Mouse (Mus musculus): ENCODE measurements around the gene Jsrp1. TPM values are rescaled to one million over a fixed set of nuclear protein-coding genes. Genes with fewer than 3 reads are reported as not detected.

Jsrp1 gene
- polyA plus RNA-seq, 1 experiment from 2014 or later, result 0.38 TPM

DNA sequence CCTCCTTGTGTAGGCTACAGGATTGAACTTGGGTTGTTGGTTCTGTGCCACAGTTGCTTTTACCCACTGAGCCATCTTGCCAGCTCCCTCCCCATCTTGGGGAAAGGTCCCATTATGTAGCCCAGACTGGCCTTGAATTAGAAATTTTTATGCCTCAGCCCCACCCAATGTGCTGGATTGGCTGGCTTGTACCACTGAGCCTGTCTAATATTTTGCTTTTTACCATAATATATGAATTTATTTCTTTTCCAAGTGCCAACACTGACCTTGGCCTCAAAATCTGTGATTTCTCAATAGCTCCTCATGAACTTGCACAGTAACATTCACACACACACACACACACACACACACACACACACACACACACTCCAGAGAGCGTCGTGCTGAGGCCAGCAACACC lies 47.6 kb downstream of the Jsrp1 start:
- Histone ChIP-seq H3K27ac (ENCODE audit: low read depth, low read length) (no peak overlapping the region), H3K4me3 (ENCODE audit: low read depth, low read length) (no peak overlapping the region), H3K9ac (ENCODE audit: low read length) (no peak overlapping the region), H3K9me3 (ENCODE audit: control insufficient read depth, low read length) (no peaks in the 10 kb centered on the region), H3K27me3 (ENCODE audit: control insufficient read depth, insufficient read depth, low read length) (no peaks in the 10 kb centered on the region), H3K36me3 (ENCODE audit: control insufficient read depth, insufficient read depth, low read length) (peaks cover 13% of the 10 kb centered on the region; the same call in 1 of the 2 replicates), H3K4me1 (ENCODE audit: control insufficient read depth, insufficient read depth, low read length) (no peaks in the 10 kb centered on the region), H3K4me2 (no peak overlapping the region)
- DNase-seq (ENCODE audit: low spot score, missing footprints), result no peak
- 90% methylated on average over 2 of the region's 2 CpGs for WGBS
- no peak for ATAC-seq (ENCODE audit: low FRiP score)

DNA sequence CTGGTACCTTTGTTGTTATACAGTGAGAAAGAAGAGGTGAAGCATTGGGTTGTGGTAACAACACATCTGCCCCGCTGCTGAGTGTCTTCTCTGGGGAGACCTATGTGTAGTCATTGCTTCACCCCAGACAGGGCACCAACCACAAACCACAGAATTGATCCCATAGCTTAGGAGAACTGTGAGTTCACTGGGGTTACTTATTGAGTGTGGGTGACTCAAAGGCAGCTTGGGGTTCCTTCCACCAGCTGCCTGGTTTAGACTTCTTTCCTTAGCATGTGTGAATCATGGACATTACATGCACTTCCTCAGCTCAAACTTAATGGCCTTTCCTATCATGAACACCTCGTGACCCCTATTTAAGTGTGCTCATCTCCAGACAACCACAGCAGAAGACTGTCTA lies 49.8 kb downstream of the Jsrp1 start:
- ATAC-seq (ENCODE audit: low FRiP score), result no peak
- H3K36me3 ChIP-seq (ENCODE audit: control insufficient read depth, insufficient read depth, low read length), result 0 out of 2 replicates have a peak, but pooled peaks cover 5% of the 10 kb centered on the region
- no peak overlapping the region for H3K4me3 ChIP-seq (ENCODE audit: low read depth, low read length)
- WGBS, result 85% methylated on average over 2 of the region's 2 CpGs
- H3K4me2 ChIP-seq, result no peak overlapping the region
- no peaks in the 10 kb centered on the region for H3K4me1 ChIP-seq (ENCODE audit: control insufficient read depth, insufficient read depth, low read length)
- H3K27ac ChIP-seq (ENCODE audit: low read depth, low read length), result no peak overlapping the region
- no peaks in the 10 kb centered on the region for H3K9me3 ChIP-seq (ENCODE audit: control insufficient read depth, low read length)
- no peak overlapping the region for H3K9ac ChIP-seq (ENCODE audit: low read length)
- no peaks in the 10 kb centered on the region for H3K27me3 ChIP-seq (ENCODE audit: control insufficient read depth, insufficient read depth, low read length)
- no peak for DNase-seq (ENCODE audit: low spot score, missing footprints)

DNA sequence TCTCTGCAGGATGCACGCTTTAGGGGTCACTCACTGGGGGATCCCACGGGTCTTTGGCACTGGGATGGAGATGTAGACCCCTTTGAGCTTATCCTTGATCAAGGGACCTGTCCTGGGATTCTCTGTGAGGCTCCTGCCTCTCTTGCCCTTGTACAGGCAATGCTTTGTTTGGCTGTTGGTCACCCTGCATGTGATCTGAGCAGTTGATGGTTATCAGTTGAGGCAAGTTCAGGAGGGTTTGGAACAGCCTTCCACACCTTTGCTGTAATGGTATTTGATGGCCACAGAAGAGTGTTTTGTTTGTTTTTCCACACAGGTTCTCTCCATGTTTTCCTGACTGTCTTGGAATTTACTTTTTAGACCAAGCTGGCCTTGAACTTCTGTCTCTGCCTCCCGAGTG lies 51.5 kb downstream of the Jsrp1 start:
- no peaks in the 10 kb centered on the region for H3K27me3 ChIP-seq (ENCODE audit: control insufficient read depth, insufficient read depth, low read length)
- H3K4me2 ChIP-seq, result no peak overlapping the region
- H3K4me1 ChIP-seq (ENCODE audit: control insufficient read depth, insufficient read depth, low read length), result peaks cover 10% of the 10 kb centered on the region
- ATAC-seq (ENCODE audit: low FRiP score), result no peak
- H3K9ac ChIP-seq (ENCODE audit: low read length), result no peak overlapping the region
- H3K4me3 ChIP-seq (ENCODE audit: low read depth, low read length), result no peak overlapping the region
- DNase-seq (ENCODE audit: low spot score, missing footprints), result no peak
- 82% methylated on average over 3 of the region's 3 CpGs for WGBS
- H3K27ac ChIP-seq (ENCODE audit: low read depth, low read length), result no peak overlapping the region
- H3K36me3 ChIP-seq (ENCODE audit: control insufficient read depth, insufficient read depth, low read length), result no peaks in the 10 kb centered on the region
- H3K9me3 ChIP-seq (ENCODE audit: control insufficient read depth, low read length), result no peaks in the 10 kb centered on the region

DNA sequence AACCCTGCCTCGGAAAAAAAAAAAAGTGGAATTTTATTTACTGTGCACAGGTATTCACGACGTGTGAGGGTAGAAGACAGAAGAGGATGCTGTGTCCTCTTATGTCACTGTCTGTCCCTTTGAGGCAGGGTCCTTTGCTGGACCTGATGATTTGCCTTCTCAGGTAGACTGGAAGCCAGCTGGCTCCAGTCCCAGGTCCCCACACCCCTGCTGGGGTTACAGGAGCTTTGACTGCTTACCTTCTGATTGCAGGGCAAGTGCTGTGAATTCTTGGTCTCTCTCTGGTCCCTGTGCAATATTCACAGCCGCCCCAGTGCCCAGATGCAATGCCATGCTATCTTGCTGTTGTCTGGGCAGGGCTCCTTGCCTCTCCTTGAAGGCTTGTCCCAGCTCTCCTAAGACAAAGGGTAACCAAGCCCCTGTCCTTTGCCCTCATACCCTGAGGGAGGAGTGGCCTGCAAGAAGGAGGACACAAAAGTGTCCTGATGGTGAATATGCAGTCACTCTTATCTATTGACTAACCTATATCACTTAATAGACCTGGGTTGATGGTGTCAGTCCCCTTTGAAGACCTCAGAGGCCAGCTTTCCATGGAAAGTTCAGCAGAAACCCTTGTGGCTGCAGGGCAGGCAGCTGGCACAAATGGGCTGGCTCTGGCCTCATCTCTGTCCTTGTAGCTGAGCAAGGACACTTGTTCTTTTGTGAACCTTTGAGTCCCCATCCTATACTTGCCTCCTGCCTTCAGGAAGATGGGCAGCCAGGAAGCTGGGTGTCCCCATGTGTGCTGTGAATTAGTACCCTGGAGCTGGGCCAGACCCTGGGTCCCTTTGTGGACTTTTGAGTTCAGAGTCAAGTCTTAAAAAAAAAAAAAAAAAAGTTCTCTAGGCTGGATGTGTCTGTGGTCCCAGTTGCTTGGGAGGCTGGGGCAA lies 52.4 kb downstream of the Jsrp1 start:
- Histone ChIP-seq H3K27ac (ENCODE audit: low read depth, low read length) (no peak overlapping the region), H3K27me3 (ENCODE audit: control insufficient read depth, insufficient read depth, low read length) (no peaks in the 10 kb centered on the region), H3K4me3 (ENCODE audit: low read depth, low read length) (no peak overlapping the region), H3K4me1 (ENCODE audit: control insufficient read depth, insufficient read depth, low read length) (peaks cover 20% of the 10 kb centered on the region), H3K4me2 (no peak overlapping the region), H3K36me3 (ENCODE audit: control insufficient read depth, insufficient read depth, low read length) (no peaks in the 10 kb centered on the region), H3K9me3 (ENCODE audit: control insufficient read depth, low read length) (no peaks in the 10 kb centered on the region), H3K9ac (ENCODE audit: low read length) (no peak overlapping the region; the same call in 1 of the 2 replicates)
- DNase-seq (ENCODE audit: low spot score, missing footprints) (no peak), ATAC-seq (ENCODE audit: low FRiP score) (no peak)
- WGBS, result 85% methylated on average over 4 of the region's 4 CpGs

DNA sequence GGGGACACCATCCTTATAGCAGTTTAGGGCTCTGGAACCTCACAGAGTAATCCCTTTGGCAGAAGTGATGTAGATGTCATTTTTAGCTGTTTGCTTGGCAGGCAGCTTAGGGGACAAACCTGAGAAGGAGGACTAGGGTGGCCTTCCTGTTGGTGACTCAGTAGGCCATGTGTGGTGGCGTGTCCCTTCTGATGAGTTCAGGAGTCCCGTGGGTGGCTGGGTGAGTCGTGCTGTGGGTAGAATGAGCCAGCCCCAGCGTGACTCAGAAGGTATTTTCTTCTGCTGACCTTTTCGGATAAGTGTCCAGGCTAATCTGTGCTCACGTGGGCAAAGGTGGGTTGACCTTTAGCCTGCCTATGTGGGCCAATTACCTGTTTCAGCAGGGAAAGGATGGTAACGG lies 54.6 kb downstream of the Jsrp1 start:
- H3K27me3 ChIP-seq (ENCODE audit: control insufficient read depth, insufficient read depth, low read length), result no peaks in the 10 kb centered on the region
- peaks cover 21% of the 10 kb centered on the region for H3K4me1 ChIP-seq (ENCODE audit: control insufficient read depth, insufficient read depth, low read length)
- ATAC-seq (ENCODE audit: low FRiP score) (no peak), DNase-seq (ENCODE audit: low spot score, missing footprints) (no peak)
- 82% methylated on average over 7 of the region's 7 CpGs for WGBS
- H3K4me3 ChIP-seq (ENCODE audit: low read depth, low read length), result no peak overlapping the region
- no peak overlapping the region for H3K9ac ChIP-seq (ENCODE audit: low read length)
- H3K9me3 ChIP-seq (ENCODE audit: control insufficient read depth, low read length), result no peaks in the 10 kb centered on the region
- no peak overlapping the region for H3K27ac ChIP-seq (ENCODE audit: low read depth, low read length)
- H3K4me2 ChIP-seq, result no peak overlapping the region
- H3K36me3 ChIP-seq (ENCODE audit: control insufficient read depth, insufficient read depth, low read length), result no peaks in the 10 kb centered on the region

MicroRNAs encoded within 50 kb of the gene (microRNA counts, 519-probe panel; counts per million panel counts)
- not detected for microRNA mmu-miR-1982

Small RNAs within 50 kb of the gene (microRNA-seq; reads per million reads assigned to microRNA genes)
- 4.9 reads per million, percentile 23 among the genes with 10 or more reads in this experiment for gene Mir1982

Other genes starting within 250 kb of the Jsrp1 start
- 3.1 and 3.2 TPM in 2 replicates for gene Klf16, start 236.2 kb downstream of the Jsrp1 start, polyA plus RNA-seq (2014; fragmentation: Nextera tagmentation; extraction: Ambion mirVana)
- gene Abhd17a, start 223.2 kb downstream of the Jsrp1 start, polyA plus RNA-seq (2014; fragmentation: Nextera tagmentation; extraction: Ambion mirVana), result 90.8 and 109 TPM in 2 replicates
- 60.2 and 62.3 TPM in 2 replicates for gene Scamp4, start 210.6 kb downstream of the Jsrp1 start, polyA plus RNA-seq (2014; fragmentation: Nextera tagmentation; extraction: Ambion mirVana)
- gene Adat3, start 210.6 kb downstream of the Jsrp1 start, polyA plus RNA-seq (2014; fragmentation: Nextera tagmentation; extraction: Ambion mirVana), result 5.4 and 6.9 TPM in 2 replicates
- 1.9 and 2.2 TPM in 2 replicates for gene Gm49322, start 207.5 kb downstream of the Jsrp1 start, polyA plus RNA-seq (2014; fragmentation: Nextera tagmentation; extraction: Ambion mirVana)
- gene Csnk1g2, start 190.7 kb downstream of the Jsrp1 start, polyA plus RNA-seq (2014; fragmentation: Nextera tagmentation; extraction: Ambion mirVana), result 73.6 and 86.9 TPM in 2 replicates
- gene Btbd2, start 156.4 kb downstream of the Jsrp1 start, polyA plus RNA-seq (2014; fragmentation: Nextera tagmentation; extraction: Ambion mirVana), result 43.8 and 51.7 TPM in 2 replicates
- gene Mknk2, start 135.4 kb downstream of the Jsrp1 start, polyA plus RNA-seq (2014; fragmentation: Nextera tagmentation; extraction: Ambion mirVana), result 42.0 and 49.4 TPM in 2 replicates
- gene Mob3a, start 111.5 kb downstream of the Jsrp1 start, polyA plus RNA-seq (2014; fragmentation: Nextera tagmentation; extraction: Ambion mirVana), result 50.2 and 52.7 TPM in 2 replicates
- 6.7 and 6.9 TPM in 2 replicates for gene Izumo4, start 111.3 kb downstream of the Jsrp1 start, polyA plus RNA-seq (2014; fragmentation: Nextera tagmentation; extraction: Ambion mirVana)
- gene Ap3d1, start 71.2 kb downstream of the Jsrp1 start, polyA plus RNA-seq (2014; fragmentation: Nextera tagmentation; extraction: Ambion mirVana), result 63.2 and 68.4 TPM in 2 replicates
- 15.4 and 18.8 TPM in 2 replicates for gene Dot1l, start 58.3 kb downstream of the Jsrp1 start, polyA plus RNA-seq (2014; fragmentation: Nextera tagmentation; extraction: Ambion mirVana)
- 92.2 and 104 TPM in 2 replicates for gene Sf3a2, start 15.3 kb downstream of the Jsrp1 start, polyA plus RNA-seq (2014; fragmentation: Nextera tagmentation; extraction: Ambion mirVana)
- gene Plekhj1, start 14.9 kb downstream of the Jsrp1 start, polyA plus RNA-seq (2014; fragmentation: Nextera tagmentation; extraction: Ambion mirVana), result 138 and 151 TPM in 2 replicates
- not detected in 2 replicates for gene Amh, start 8.3 kb downstream of the Jsrp1 start, polyA plus RNA-seq (2014; fragmentation: Nextera tagmentation; extraction: Ambion mirVana)
- gene Oaz1, start 13.2 kb upstream of the Jsrp1 start, polyA plus RNA-seq (2014; fragmentation: Nextera tagmentation; extraction: Ambion mirVana), result 1,723 and 1,824 TPM in 2 replicates
- 0.23 and 0.55 TPM in 2 replicates for gene Lingo3, start 30.5 kb upstream of the Jsrp1 start, polyA plus RNA-seq (2014; fragmentation: Nextera tagmentation; extraction: Ambion mirVana)
- gene Lsm7, start 41.7 kb upstream of the Jsrp1 start, polyA plus RNA-seq (2014; fragmentation: Nextera tagmentation; extraction: Ambion mirVana), result 248 and 290 TPM in 2 replicates
- 19.7 and 24.0 TPM in 2 replicates for gene Sppl2b, start 41.8 kb upstream of the Jsrp1 start, polyA plus RNA-seq (2014; fragmentation: Nextera tagmentation; extraction: Ambion mirVana)
- gene Tmprss9, start 58.4 kb upstream of the Jsrp1 start, polyA plus RNA-seq (2014; fragmentation: Nextera tagmentation; extraction: Ambion mirVana), result not detected in 2 replicates
- 321 and 347 TPM in 2 replicates for gene Timm13, start 87.5 kb upstream of the Jsrp1 start, polyA plus RNA-seq (2014; fragmentation: Nextera tagmentation; extraction: Ambion mirVana)
- 19.4 and 19.7 TPM in 2 replicates for gene Lmnb2, start 104.7 kb upstream of the Jsrp1 start, polyA plus RNA-seq (2014; fragmentation: Nextera tagmentation; extraction: Ambion mirVana)
- 10.1 and 11.3 TPM in 2 replicates for gene Gadd45b, start 116.6 kb upstream of the Jsrp1 start, polyA plus RNA-seq (2014; fragmentation: Nextera tagmentation; extraction: Ambion mirVana)
- gene Gng7, start 201.4 kb upstream of the Jsrp1 start, polyA plus RNA-seq (2014; fragmentation: Nextera tagmentation; extraction: Ambion mirVana), result 6.6 and 7.0 TPM in 2 replicates
- gene Diras1, start 212.2 kb upstream of the Jsrp1 start, polyA plus RNA-seq (2014; fragmentation: Nextera tagmentation; extraction: Ambion mirVana), result 3.1 and 3.3 TPM in 2 replicates
- 9.1 and 10.1 TPM in 2 replicates for gene Slc39a3, start 223.9 kb upstream of the Jsrp1 start, polyA plus RNA-seq (2014; fragmentation: Nextera tagmentation; extraction: Ambion mirVana)
- gene Sgta, start 246.7 kb upstream of the Jsrp1 start, polyA plus RNA-seq (2014; fragmentation: Nextera tagmentation; extraction: Ambion mirVana), result 200 and 232 TPM in 2 replicates